Mouse (Mus musculus) liver, embryonic 14.5 days (tissue): ENCODE measurements around the gene Gatad1.

Experiments used
- CTCF ChIP-seq: IDR thresholded peaks from 2 replicates; pipeline ENCODE4 v1.5.1; 2016; ENCODE audit warnings: antibody characterized with exemption, low read depth, control low read depth
- EP300 ChIP-seq: IDR thresholded peaks from 2 replicates; pipeline ENCODE4 v1.6.1; 2016; ENCODE audit warnings: antibody characterized with exemption, low read depth

DNA sequence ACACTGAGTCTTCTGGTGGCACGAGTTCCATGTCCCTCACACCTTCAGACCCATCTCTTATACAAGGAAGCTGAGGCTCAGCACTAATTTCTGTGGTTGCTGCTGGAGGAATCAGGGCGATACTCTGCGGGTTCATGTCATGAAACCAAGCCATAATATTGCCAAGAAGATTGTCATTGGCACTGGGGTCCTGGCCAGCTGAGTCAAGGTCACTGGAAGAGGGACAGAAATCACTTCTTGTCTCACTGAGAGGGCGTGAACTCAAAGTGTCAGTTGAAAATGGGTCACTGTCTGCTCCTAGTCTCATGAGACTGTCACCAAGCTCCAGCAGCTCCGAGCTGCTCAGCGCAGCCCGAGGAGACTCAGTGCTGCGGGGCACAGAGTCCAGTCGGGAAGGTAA, 36.0 kb upstream of the Gatad1 start:
- TF ChIP-seq CTCF (no peak), EP300 (no peak)
